Mouse (Mus musculus) heart, embryonic 10.5 days (tissue): ENCODE data around the gene Mcm3. TPM values are rescaled to one million over a fixed set of nuclear protein-coding genes. Genes with fewer than 3 reads are reported as not detected.

Source experiments
- DNase-seq: peaks from one replicate; pipeline ENCODE4 v3.0.0-alpha.2; 2017; ENCODE audit warnings: low spot score
- H3K27ac ChIP-seq: fragments of 300-500 bp; sonication (generic); 2 replicates; pipeline ENCODE4 v1.5.1; 2016; ENCODE audit warnings: mild to moderate bottlenecking
- H3K27me3 ChIP-seq: fragments of 300-500 bp; sonication (generic); 2 replicates; pipeline ENCODE4 v1.6.1; 2016; ENCODE audit warnings: mild to moderate bottlenecking; ENCODE audit not compliant: poor library complexity, insufficient read depth, severe bottlenecking
- H3K36me3 ChIP-seq: fragments of 300-500 bp; sonication (generic); 2 replicates; pipeline ENCODE4 v1.6.1; 2016; ENCODE audit warnings: mild to moderate bottlenecking, moderate library complexity
- H3K4me1 ChIP-seq: fragments of 300-500 bp; sonication (generic); 2 replicates; pipeline ENCODE4 v1.6.1; 2016; ENCODE audit warnings: mild to moderate bottlenecking
- H3K4me3 ChIP-seq: fragments of 300-500 bp; sonication (generic); 2 replicates; pipeline ENCODE4 v1.5.1; 2016; ENCODE audit warnings: mild to moderate bottlenecking, moderate library complexity
- H3K9me3 ChIP-seq: fragments of 300-500 bp; sonication (generic); 2 replicates; pipeline ENCODE4 v1.6.1; 2016; ENCODE audit warnings: mild to moderate bottlenecking, moderate library complexity
- WGBS: fragments of 180-500 bp; shearing (Covaris S2); methylation state at CpG from one replicate; pipeline ENCODE4 v1.1.7; 2016; 5-methylcytosine and 5-hydroxymethylcytosine counted together
- polyA plus RNA-seq: library from polyadenylated mRNA; unstranded; fragments of >200 nt; fragmentation: Nextera tagmentation; extraction: Ambion mirVana; gene quantifications from 2 replicates; pipeline ENCODE4 v1.2.1, GENCODE M21; 2016

Mcm3 gene
- polyA plus RNA-seq, result 168 and 195 TPM in 2 replicates

DNA sequence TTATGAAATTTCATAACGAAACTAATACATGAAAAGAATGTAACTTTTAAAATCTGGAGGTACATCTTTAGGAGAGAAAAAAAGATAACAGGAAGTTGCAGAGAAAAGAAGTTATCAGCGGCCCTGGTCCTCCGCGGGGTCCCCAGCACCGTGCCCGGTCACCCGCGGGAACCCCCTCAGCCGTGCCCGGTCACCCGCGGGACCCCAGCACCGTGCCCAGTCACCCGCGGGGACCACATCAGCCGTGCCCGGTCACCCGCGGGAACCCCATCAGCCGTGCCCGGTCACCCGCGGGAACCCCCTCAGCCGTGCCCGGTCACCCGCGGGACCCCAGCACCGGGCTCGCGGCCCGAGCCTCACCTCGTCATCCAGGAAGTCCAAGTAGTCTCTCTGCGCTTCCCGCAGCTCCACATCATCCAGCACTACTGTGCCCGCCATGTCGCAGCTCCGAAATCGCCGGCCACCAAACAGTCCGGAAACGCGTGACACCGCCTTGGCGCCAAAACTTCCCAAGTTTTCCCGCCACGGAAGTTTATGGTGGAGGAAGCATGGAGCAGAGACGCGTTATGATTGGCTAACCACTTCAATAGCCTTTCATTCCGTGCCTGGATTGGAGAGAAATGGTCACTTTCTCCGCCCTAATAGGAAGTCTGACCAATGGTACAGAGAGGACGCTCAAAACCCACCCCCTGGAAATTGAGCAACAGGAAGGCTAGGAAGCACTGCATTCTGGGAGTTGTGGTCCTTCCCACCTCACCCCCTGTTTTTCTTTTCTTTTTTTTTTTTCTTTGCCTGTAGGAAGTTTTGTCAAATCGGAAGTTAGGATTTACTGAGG is at the start of gene Mcm3:
Mcm3 (minus strand) TSS at position 542 of the 835 bp plus-strand sequence.
- Histone ChIP-seq H3K9me3 (no peaks in the 10 kb centered on the region), H3K4me3 (peak within 1 kb of the TSS; percentile 89), H3K4me1 (peaks cover 8% of the 10 kb centered on the region), H3K27ac (peak within 1 kb of the TSS; percentile 91), H3K36me3 (peaks cover 30% of the 10 kb centered on the region), H3K27me3 (no peaks in the 10 kb centered on the region)
- peak; percentile 98 for DNase-seq
- WGBS, result under 1% methylated on average over 52 of the region's 52 CpGs

DNA sequence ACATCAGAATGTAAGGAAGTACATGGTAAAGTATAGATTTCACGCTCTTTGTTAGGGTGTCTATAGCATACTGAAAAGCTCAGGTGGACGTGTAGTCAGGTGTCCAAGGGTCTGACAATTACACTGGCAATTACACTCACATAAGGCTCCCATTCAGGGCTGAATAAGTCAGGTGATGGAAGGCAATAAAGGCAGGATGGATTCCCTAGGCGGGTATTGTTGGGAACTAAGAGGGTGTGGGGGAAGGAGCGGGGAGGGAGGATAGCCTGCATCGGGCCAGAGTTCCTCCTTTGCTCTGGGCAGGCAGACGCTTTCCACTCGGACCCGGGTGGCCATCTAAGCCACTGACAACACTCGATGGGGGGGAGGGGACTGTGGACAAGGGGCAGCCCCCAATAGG is 47.9 kb upstream of the Mcm3 start:
- Histone ChIP-seq H3K4me1 (peaks cover 12% of the 10 kb centered on the region; the same call in 1 of the 2 replicates), H3K9me3 (no peaks in the 10 kb centered on the region), H3K36me3 (no peaks in the 10 kb centered on the region), H3K27me3 (no peaks in the 10 kb centered on the region), H3K4me3 (no peak overlapping the region), H3K27ac (no peak overlapping the region)
- DNase-seq, result no peak
- WGBS, result 65% methylated on average over 9 of the region's 9 CpGs

DNA sequence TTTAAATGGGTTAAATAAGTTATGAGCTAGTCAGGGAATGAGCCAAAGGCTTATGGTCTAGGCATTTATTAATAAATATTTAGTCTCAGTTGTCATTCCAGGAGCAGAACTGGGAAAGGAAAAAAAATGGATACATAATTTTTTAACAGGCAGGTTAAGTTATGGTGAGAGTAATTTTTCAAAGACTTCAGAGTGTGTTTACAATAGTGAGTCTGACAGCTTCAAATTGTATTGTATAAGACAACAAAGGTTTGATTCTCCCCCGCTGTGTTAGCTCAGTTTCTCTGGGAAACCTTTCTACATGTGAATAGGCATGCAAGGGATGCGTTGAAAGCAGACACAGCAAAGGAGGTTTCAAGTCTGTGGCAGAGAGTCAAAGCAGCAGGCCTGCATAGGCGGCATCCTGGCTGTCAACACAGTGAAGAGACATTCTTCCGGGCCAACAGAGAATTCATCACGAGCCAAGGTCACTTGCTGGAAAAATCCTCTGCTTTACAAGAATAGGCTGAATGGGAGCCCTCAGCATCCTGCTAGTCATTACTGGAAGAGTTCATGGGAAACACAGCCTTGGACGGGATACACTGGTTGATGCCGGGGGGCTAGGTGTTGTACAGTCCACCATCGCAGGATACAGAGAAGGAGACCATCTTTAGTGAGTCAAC is 47.3 kb upstream of the Mcm3 start:
- Histone ChIP-seq H3K27ac (no peak overlapping the region), H3K4me1 (peaks cover 12% of the 10 kb centered on the region; the same call in 1 of the 2 replicates), H3K27me3 (no peaks in the 10 kb centered on the region), H3K36me3 (no peaks in the 10 kb centered on the region), H3K9me3 (no peaks in the 10 kb centered on the region), H3K4me3 (no peak overlapping the region)
- WGBS, result 46% methylated on average over 8 of the region's 8 CpGs
- no peak for DNase-seq

DNA sequence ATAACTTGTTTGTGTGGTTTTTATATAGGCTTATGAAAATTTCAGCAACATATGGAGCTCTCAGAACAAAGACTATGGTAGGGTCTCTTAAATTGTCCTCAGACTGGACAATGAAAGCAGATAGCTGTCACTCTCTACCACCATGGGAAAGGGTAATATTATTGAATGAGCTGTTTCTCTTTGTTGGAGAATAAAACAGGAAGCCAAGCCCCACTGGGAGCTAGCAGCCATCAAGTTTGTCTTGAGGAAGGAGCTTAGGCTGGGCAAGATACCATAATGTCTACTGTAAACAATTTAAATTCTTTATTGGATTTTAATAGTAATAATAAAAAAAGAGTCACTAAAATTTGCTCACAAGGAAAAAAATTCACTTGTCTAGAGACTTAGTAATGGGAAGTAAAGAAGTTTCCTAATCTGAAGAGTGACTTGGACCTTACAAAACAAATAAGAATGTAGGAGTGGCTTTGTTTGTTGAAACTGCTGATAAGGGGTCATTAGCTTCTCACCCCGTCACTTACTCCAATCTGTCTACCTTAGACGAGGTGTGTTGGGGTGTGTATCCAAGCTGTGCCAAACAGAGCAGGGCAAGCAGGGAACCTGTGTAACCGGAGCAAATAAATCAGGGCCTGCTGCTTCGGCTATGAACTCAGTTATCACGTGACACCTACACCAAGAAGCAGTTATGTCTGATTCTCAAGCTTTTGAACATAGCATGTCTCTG is 43.5 kb upstream of the Mcm3 start:
- no peaks in the 10 kb centered on the region for H3K27me3 ChIP-seq
- 43% methylated on average over 5 of the region's 5 CpGs for WGBS
- peaks cover 8% of the 10 kb centered on the region; the same call in 1 of the 2 replicates for H3K4me1 ChIP-seq
- H3K36me3 ChIP-seq, result no peaks in the 10 kb centered on the region
- DNase-seq, result no peak
- H3K4me3 ChIP-seq, result no peak overlapping the region
- H3K9me3 ChIP-seq, result no peaks in the 10 kb centered on the region
- H3K27ac ChIP-seq, result no peak overlapping the region

DNA sequence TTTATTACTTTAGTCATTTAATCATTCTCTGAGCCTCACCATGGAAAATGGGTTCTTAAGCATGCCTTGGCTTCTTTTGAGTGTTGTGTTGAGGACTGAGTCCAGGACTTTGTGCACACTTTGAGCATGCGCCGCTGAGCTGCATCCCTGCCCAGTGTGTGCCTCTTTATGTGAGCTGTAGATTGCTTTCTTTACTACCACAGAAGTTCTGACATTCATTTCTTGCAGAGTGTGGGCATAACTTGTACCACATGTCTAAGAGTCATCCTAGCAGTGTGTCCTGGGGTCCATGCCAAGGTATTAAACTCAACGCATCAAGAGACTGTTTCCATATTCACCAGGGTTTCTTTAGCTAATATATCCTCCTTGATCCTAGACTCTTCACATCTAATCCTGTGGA is 41.8 kb upstream of the Mcm3 start:
- Histone ChIP-seq H3K36me3 (no peaks in the 10 kb centered on the region), H3K4me3 (no peak overlapping the region), H3K4me1 (0 out of 2 replicates have a peak, but pooled peaks cover 2% of the 10 kb centered on the region), H3K27ac (no peak overlapping the region), H3K27me3 (no peaks in the 10 kb centered on the region), H3K9me3 (no peaks in the 10 kb centered on the region)
- no peak for DNase-seq
- WGBS, result 92% methylated on average over 3 of the region's 3 CpGs

DNA sequence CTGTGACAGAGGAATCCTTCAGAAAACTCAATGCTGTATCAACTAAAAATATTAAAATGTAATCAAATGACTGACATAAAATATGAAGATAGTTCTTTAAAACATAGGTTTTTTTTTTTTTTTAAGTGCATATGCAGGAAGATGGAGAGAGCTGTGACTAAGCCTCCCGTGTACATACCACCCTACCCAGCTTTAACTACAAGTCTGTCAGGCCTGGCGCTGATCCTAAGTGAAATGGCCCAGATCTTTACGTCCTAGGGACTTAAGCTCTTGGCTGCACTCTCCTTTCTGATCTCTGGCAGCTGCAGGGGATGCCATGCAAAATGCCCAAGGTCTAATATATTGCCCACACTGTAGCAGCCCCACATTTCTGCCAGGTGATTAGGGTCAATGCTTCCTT is 40.7 kb upstream of the Mcm3 start:
- WGBS, result 69% methylated on average over 3 of the region's 3 CpGs
- H3K4me3 ChIP-seq, result no peak overlapping the region
- H3K9me3 ChIP-seq, result no peaks in the 10 kb centered on the region
- H3K27ac ChIP-seq, result no peak overlapping the region
- H3K36me3 ChIP-seq, result no peaks in the 10 kb centered on the region
- H3K27me3 ChIP-seq, result no peaks in the 10 kb centered on the region
- H3K4me1 ChIP-seq, result 0 out of 2 replicates have a peak, but pooled peaks cover 2% of the 10 kb centered on the region
- no peak for DNase-seq

DNA sequence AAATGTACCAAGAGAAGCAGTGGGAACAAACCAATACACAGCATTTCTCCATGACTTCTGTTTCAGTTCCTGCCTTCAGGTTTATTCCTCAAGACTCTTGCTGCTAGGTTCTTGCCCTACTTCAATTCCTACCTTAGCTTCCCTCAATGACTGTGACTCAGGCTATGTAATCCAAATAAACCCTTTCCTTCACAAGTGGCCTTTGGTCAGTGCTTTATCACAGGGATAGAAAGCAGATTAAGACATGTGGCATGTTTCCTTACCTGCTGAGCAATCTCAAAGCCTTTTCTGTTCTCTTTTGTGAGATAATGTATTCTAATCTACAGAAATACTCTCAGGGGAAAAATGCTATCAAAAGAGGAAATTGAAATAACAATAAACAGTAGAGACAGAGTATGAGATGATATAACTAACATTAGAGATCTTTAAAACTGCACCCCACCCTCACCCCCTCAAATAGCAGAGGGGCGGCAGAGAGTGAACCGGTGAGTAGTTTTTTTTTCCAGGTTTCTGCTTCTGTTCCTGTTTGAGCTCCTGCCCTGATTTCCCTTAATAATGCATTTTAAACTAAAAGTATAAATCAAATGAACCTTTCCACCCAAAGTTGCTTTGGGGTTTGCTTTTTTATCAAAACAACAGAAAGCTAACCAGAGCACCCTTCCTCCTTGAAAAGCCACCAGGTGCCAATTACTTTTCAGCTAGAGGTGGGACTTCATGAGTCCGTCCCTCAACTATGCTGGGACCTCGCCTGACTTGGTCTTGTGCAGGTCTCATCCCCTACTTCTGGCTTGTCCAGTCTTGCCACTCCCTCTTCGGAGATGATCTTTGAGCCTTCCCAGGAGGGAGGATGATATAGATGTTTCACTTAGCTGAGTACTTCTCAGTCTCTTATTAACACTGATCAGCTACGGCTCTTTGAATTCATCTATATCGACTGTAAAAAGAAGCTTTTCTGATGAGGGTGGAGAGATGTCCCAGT is 37.1 kb upstream of the Mcm3 start:
- H3K4me1 ChIP-seq, result no peaks in the 10 kb centered on the region
- H3K36me3 ChIP-seq, result no peaks in the 10 kb centered on the region
- no peaks in the 10 kb centered on the region for H3K27me3 ChIP-seq
- H3K9me3 ChIP-seq, result no peaks in the 10 kb centered on the region
- 81% methylated on average over 7 of the region's 7 CpGs for WGBS
- no peak for DNase-seq
- H3K27ac ChIP-seq, result no peak overlapping the region
- no peak overlapping the region for H3K4me3 ChIP-seq

DNA sequence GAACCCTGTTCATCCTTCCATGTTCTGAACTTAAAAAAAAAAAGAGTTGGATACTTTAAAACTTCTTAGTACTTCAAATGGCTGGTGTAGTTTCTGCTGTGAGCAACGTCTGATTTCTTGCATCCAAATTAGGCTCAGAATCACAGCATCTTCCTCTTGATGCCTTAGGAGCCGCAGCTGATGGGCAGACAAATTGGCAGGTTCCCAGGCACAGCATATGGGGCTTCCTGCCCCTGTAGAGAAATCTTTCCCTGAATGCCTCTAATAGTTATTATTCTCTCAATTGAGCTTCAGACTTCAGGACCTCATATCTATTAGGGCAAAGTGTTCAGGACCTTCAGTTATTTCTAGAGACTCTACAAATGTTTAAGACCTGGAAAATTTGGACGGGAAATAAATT is 19.8 kb upstream of the Mcm3 start:
- no peaks in the 10 kb centered on the region for H3K9me3 ChIP-seq
- H3K4me3 ChIP-seq, result no peak overlapping the region
- no peaks in the 10 kb centered on the region for H3K36me3 ChIP-seq
- no peaks in the 10 kb centered on the region for H3K27me3 ChIP-seq
- no peak for DNase-seq
- H3K4me1 ChIP-seq, result no peaks in the 10 kb centered on the region
- WGBS, result 66% methylated on average over 3 of the region's 3 CpGs
- no peak overlapping the region for H3K27ac ChIP-seq

DNA sequence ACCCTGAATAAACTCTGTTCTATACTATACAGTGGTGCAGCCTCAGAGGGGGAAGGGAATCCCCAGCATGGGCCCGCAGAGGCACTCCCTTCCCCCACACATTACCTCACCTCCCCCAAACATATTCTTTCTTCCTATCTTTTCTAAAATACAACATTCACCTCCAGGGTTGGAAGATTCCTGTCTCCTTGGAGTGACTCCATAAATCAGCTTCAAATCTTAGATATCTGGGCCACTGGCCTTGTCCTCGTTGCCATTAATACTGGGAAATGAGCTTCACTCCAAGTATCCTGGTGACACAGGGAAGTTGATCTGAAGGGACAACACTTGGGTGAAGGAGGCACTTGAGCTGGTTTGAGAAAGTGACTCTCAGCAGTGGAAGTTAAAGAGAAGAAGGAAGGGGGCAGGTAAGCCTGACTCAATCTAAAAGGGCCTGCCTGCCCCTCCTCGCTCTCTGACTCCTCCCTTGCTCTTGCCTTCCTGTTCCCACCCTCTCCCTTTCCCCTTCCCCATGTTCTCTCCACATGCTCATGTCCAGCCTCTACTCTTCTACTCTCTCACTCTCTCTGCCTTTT is 16.5 kb upstream of the Mcm3 start:
- 81% methylated on average over 3 of the region's 3 CpGs for WGBS
- H3K9me3 ChIP-seq, result no peaks in the 10 kb centered on the region
- H3K36me3 ChIP-seq, result no peaks in the 10 kb centered on the region
- no peaks in the 10 kb centered on the region for H3K4me1 ChIP-seq
- DNase-seq, result no peak
- no peak overlapping the region for H3K27ac ChIP-seq
- H3K4me3 ChIP-seq, result no peak overlapping the region
- no peaks in the 10 kb centered on the region for H3K27me3 ChIP-seq

DNA sequence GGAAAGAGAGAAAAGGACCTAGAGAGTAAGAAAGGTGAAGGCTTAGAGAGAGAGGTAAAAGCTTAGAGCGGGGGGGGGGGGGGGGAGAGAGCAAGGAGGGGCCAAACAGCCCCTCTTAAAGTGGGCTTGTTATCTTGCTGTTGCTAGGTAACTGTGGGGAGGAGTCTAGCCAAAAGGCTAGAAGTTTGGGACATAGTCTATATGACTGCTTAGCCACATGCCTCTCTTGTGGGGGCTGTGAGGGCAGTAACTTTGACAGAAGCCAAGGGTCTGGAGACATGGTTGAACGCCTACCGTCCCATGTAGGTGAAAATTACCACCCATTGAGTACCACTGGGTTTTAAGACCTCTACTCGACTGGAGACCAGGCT is 13.0 kb upstream of the Mcm3 start:
- Histone ChIP-seq H3K9me3 (no peaks in the 10 kb centered on the region), H3K4me3 (no peak overlapping the region), H3K4me1 (no peaks in the 10 kb centered on the region), H3K27me3 (no peaks in the 10 kb centered on the region), H3K27ac (no peak overlapping the region), H3K36me3 (no peaks in the 10 kb centered on the region)
- WGBS, result 63% methylated on average over 4 of the region's 4 CpGs
- no peak for DNase-seq

DNA sequence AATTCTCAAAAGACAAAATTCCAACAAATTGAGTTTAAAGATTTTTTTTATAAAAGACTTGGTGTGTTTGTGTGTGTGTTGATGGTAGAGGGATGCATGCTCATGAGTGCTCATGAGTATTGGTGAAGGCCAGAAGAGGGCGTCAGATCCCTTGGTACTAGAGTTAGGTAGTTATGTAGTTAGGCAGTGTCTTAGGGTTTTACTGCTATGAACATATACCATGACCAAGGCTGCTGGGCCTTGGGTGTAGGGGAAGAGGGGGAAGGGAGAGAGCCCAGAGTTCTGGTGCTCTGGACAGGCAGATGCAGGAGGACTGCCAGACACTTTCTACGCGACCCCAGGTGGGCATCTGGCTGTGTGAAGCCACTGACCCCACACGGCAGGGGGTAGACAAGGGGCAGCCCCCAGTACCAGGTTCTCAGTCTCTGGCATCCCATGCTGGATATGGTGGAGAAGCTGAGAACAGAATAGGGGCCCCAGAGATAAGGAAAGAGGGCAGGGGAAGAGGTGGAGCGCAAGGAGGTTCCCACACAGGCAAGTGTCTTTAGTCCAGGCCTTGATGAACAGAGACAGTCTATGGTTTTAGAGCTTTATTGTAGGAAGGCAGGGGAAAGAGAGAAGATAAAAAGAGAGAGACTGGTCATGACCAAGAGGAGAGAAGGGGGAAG is 12.5 kb upstream of the Mcm3 start:
- 63% methylated on average over 5 of the region's 5 CpGs for WGBS
- Histone ChIP-seq H3K4me1 (no peaks in the 10 kb centered on the region), H3K27ac (no peak overlapping the region), H3K4me3 (no peak overlapping the region), H3K9me3 (no peaks in the 10 kb centered on the region), H3K27me3 (no peaks in the 10 kb centered on the region), H3K36me3 (no peaks in the 10 kb centered on the region)
- DNase-seq, result no peak
